Mouse (Mus musculus) thymus, adult 2 months (tissue): ENCODE measurements around the gene Prps2. TPM values are rescaled to one million over a fixed set of nuclear protein-coding genes. Genes with fewer than 3 reads are reported as not detected.

Source experiments
- DNase-seq: peaks from one replicate; pipeline ENCODE4 v3.0.0; 2021
- H3K27ac ChIP-seq: fragments of 200-500 bp; 2 replicates; pipeline ENCODE4 v1.5.1; 2012; ENCODE audit warnings: low read length, control low read depth; ENCODE audit not compliant: control insufficient read depth, insufficient read depth
- H3K27me3 ChIP-seq: fragments of 200-500 bp; 2 replicates; pipeline ENCODE4 v1.6.1; 2012; ENCODE audit warnings: mild to moderate bottlenecking, low read length, moderate library complexity, mixed read lengths; ENCODE audit not compliant: control insufficient read depth, insufficient read depth
- H3K36me3 ChIP-seq: fragments of 200-500 bp; 2 replicates; pipeline ENCODE4 v1.6.1; 2012; ENCODE audit warnings: mild to moderate bottlenecking, low read length, moderate library complexity; ENCODE audit not compliant: control insufficient read depth, insufficient read depth
- H3K4me1 ChIP-seq: fragments of 200-500 bp; replicated peaks from 2 replicates; pipeline ENCODE4 v1.6.1; 2012; ENCODE audit warnings: low read length; ENCODE audit not compliant: control insufficient read depth, insufficient read depth
- H3K4me3 ChIP-seq: fragments of 200-500 bp; 2 replicates; pipeline ENCODE4 v1.5.1; 2012; ENCODE audit warnings: mild to moderate bottlenecking, low read length, control low read depth, moderate library complexity; ENCODE audit not compliant: control insufficient read depth, insufficient read depth
- CTCF ChIP-seq: fragments of 200-500 bp; IDR thresholded peaks from 2 replicates; pipeline ENCODE4 v1.5.1; 2012; ENCODE audit warnings: mild to moderate bottlenecking, control low read depth, low read length, moderate library complexity, borderline replicate concordance; ENCODE audit not compliant: control insufficient read depth, poor library complexity, insufficient read depth; ENCODE audit errors: extremely low read depth
- POLR2A ChIP-seq: fragments of 200-500 bp; IDR thresholded peaks from 2 replicates; pipeline ENCODE4 v1.6.1; 2012; ENCODE audit warnings: mild to moderate bottlenecking, low read length, control low read depth, moderate library complexity; ENCODE audit not compliant: control insufficient read depth, poor library complexity, insufficient read depth; ENCODE audit errors: extremely low read depth
- WGBS: fragments of 180-500 bp; shearing (Covaris S2); methylation state at CpG from one replicate; pipeline ENCODE4 v1.1.7; 2018; 5-methylcytosine and 5-hydroxymethylcytosine counted together
- polyA plus RNA-seq: library from polyadenylated mRNA; depleted of rRNA; stranded (reverse); fragments of >200 nt; gene quantifications from 2 replicates; pipeline ENCODE4 v1.2.3, GENCODE M21; 2012

Gene Prps2
- polyA plus RNA-seq, 1 experiment: 141 TPM

- Histone ChIP-seq H3K36me3 (no peaks in the 10 kb centered on the region), H3K4me1 (no peaks in the 10 kb centered on the region), H3K27ac (no peak overlapping the region), H3K4me3 (no peak overlapping the region), H3K27me3 (no peaks in the 10 kb centered on the region)
- TF ChIP-seq POLR2A: no peak
- no peak for TF ChIP-seq CTCF
- WGBS: 80% methylated on average over 2 of the region's 2 CpGs
- DNase-seq: no peak
Measured at GRCm38 (mm10) chrX:167340190-167340589, 42.4 kb downstream of the Prps2 start.

- H3K36me3 ChIP-seq: no peaks in the 10 kb centered on the region
- TF ChIP-seq POLR2A (no peak), CTCF (no peak)
- no peaks in the 10 kb centered on the region for H3K4me1 ChIP-seq
- no peak overlapping the region for H3K4me3 ChIP-seq
- H3K27me3 ChIP-seq: no peaks in the 10 kb centered on the region
- DNase-seq: no peak
- H3K27ac ChIP-seq: no peak overlapping the region
- 89% methylated on average over 1 of the region's 1 CpGs for WGBS
Measured at GRCm38 (mm10) chrX:167337990-167338389, 44.6 kb downstream of the Prps2 start.

- no peaks in the 10 kb centered on the region for H3K36me3 ChIP-seq
- H3K4me1 ChIP-seq: no peaks in the 10 kb centered on the region
- DNase-seq: no peak
- H3K27me3 ChIP-seq: no peaks in the 10 kb centered on the region
- no peak overlapping the region for H3K27ac ChIP-seq
- TF ChIP-seq POLR2A: no peak
- H3K4me3 ChIP-seq: no peak overlapping the region
- 90% methylated on average over 1 of the region's 1 CpGs for WGBS
Measured at GRCm38 (mm10) chrX:167334571-167334970, 48.0 kb downstream of the Prps2 start.

- H3K4me3 ChIP-seq: no peak overlapping the region
- peaks cover 7% of the 10 kb centered on the region for H3K4me1 ChIP-seq
- H3K36me3 ChIP-seq: no peaks in the 10 kb centered on the region
- WGBS: 100% methylated on average over 1 of the region's 1 CpGs
- no peak overlapping the region for H3K27ac ChIP-seq
- H3K27me3 ChIP-seq: no peaks in the 10 kb centered on the region
- no peak for DNase-seq
- TF ChIP-seq CTCF: no peak
- TF ChIP-seq POLR2A: no peak
Measured at GRCm38 (mm10) chrX:167332607-167333006, 49.9 kb downstream of the Prps2 start.

- Histone ChIP-seq H3K36me3 (no peaks in the 10 kb centered on the region), H3K4me3 (no peak overlapping the region), H3K27ac (no peak overlapping the region; the same call in 1 of the 2 replicates), H3K27me3 (no peaks in the 10 kb centered on the region), H3K4me1 (peaks cover 7% of the 10 kb centered on the region)
- WGBS: 19% methylated on average over 4 of the region's 4 CpGs
- DNase-seq: no peak
- TF ChIP-seq CTCF (no peak), POLR2A (no peak)
Measured at GRCm38 (mm10) chrX:167330993-167331392, 51.6 kb downstream of the Prps2 start.

- peak; percentile 33 for DNase-seq
- TF ChIP-seq POLR2A (no peak), CTCF (no peak)
- peaks cover 7% of the 10 kb centered on the region for H3K4me1 ChIP-seq
- 7% methylated on average over 6 of the region's 6 CpGs for WGBS
- H3K36me3 ChIP-seq: no peaks in the 10 kb centered on the region
- no peak within 1 kb of the TSS; the same call in 1 of the 2 replicates for H3K27ac ChIP-seq
- no peak within 1 kb of the TSS for H3K4me3 ChIP-seq
- no peaks in the 10 kb centered on the region for H3K27me3 ChIP-seq
Measured at GRCm38 (mm10) chrX:167330399-167330798, 52.1 kb downstream of the Prps2 start, which contains the start of gene Tlr7. TSS of gene Tlr7 (minus strand) at chrX:167330558.

- H3K27me3 ChIP-seq: no peaks in the 10 kb centered on the region
- WGBS: 84% methylated on average over 1 of the region's 1 CpGs
- H3K4me1 ChIP-seq: peaks cover 7% of the 10 kb centered on the region
- H3K36me3 ChIP-seq: no peaks in the 10 kb centered on the region
- H3K4me3 ChIP-seq: no peak overlapping the region
- no peak for DNase-seq
- H3K27ac ChIP-seq: no peak overlapping the region
- TF ChIP-seq CTCF: no peak
- no peak for TF ChIP-seq POLR2A
Measured at GRCm38 (mm10) chrX:167329620-167330019, 52.9 kb downstream of the Prps2 start.
